Mouse (Mus musculus) forebrain, embryonic 16.5 days (tissue): Measurements from ENCODE around the gene Defb26. TPM values are rescaled to one million over a fixed set of nuclear protein-coding genes. Genes with fewer than 3 reads are reported as not detected.

Experiments
- ATAC-seq: fragments of 200-750 bp; cut with Nextera tagmentation; 2 replicates; pipeline ENCODE4 v1.8.0; 2017; ENCODE audit warnings: mild to moderate bottlenecking, moderate library complexity
- H3K27ac ChIP-seq: fragments of 300-500 bp; sonication (generic); 2 replicates; pipeline ENCODE4 v1.5.1; 2014; ENCODE audit warnings: low read length, control low read depth
- H3K27me3 ChIP-seq: fragments of 300-500 bp; sonication (generic); replicated peaks from 2 replicates; pipeline ENCODE4 v1.6.1; 2014; ENCODE audit warnings: low read length; ENCODE audit not compliant: control insufficient read depth, insufficient read depth
- H3K36me3 ChIP-seq: fragments of 300-500 bp; sonication (generic); 2 replicates; pipeline ENCODE4 v1.6.1; 2014; ENCODE audit not compliant: control insufficient read depth, insufficient read depth
- H3K4me1 ChIP-seq: fragments of 300-500 bp; sonication (generic); replicated peaks from 2 replicates; pipeline ENCODE4 v1.6.1; 2014; ENCODE audit warnings: low read length; ENCODE audit not compliant: control insufficient read depth, insufficient read depth
- H3K4me2 ChIP-seq: fragments of 300-500 bp; sonication (generic); 2 replicates; pipeline ENCODE4 v1.6.1; 2014; ENCODE audit warnings: mild to moderate bottlenecking, low read length, control low read depth
- H3K4me3 ChIP-seq: fragments of 300-500 bp; sonication (generic); replicated peaks from 2 replicates; pipeline ENCODE4 v1.5.1; 2014; ENCODE audit warnings: mild to moderate bottlenecking, low read length, control low read depth
- H3K9ac ChIP-seq: fragments of 300-500 bp; sonication (generic); replicated peaks from 2 replicates; pipeline ENCODE4 v1.6.1; 2014; ENCODE audit warnings: low read depth, low read length, control low read depth
- H3K9me3 ChIP-seq: fragments of 300-500 bp; sonication (generic); 2 replicates; pipeline ENCODE4 v1.6.1; 2016; ENCODE audit warnings: low read length; ENCODE audit not compliant: control insufficient read depth
- WGBS: fragments of 180-500 bp; shearing (Covaris S2); extraction: QIAGEN DNeasy Blood & Tissue Kit; methylation state at CpG from one replicate; pipeline ENCODE4 v1.1.7; 2014; 5-methylcytosine and 5-hydroxymethylcytosine counted together
- polyA plus RNA-seq: library from polyadenylated mRNA; unstranded; fragments of >200 nt; fragmentation: Nextera tagmentation; extraction: Ambion mirVana; gene quantifications from 2 replicates; pipeline ENCODE4 v1.2.1, GENCODE M21; 2015

Defb26 gene
- polyA plus RNA-seq, 1 experiment from 2014 or later = not detected

- no peak for ATAC-seq
- H3K4me1 ChIP-seq = no peaks in the 10 kb centered on the region
- WGBS = 88% methylated on average over 3 of the region's 3 CpGs
Observed at GRCm38 (mm10) chr2:152480881-152481280, 30.6 kb downstream of the Defb26 start.

GRCm38 (mm10) chr2:152476763-152477162 is 34.7 kb downstream of the Defb26 start, which contains the start of gene Defb20:
Gene Defb20 (plus strand): TSS chr2:152477063.
- ATAC-seq = no peak
- 55% methylated on average over 2 of the region's 2 CpGs for WGBS
- Histone ChIP-seq H3K9me3 (no peaks in the 10 kb centered on the region), H3K36me3 (no peaks in the 10 kb centered on the region), H3K27ac (no peak within 1 kb of the TSS), H3K9ac (no peak within 1 kb of the TSS), H3K4me3 (no peak within 1 kb of the TSS), H3K4me1 (no peaks in the 10 kb centered on the region), H3K4me2 (no peak within 1 kb of the TSS), H3K27me3 (no peaks in the 10 kb centered on the region)

More at GRCm38 (mm10) chr2:152480881-152481280, 30.6 kb downstream of the Defb26 start:
- H3K4me3 ChIP-seq = no peak overlapping the region
- no peaks in the 10 kb centered on the region for H3K36me3 ChIP-seq
- H3K9ac ChIP-seq = no peak overlapping the region
- H3K9me3 ChIP-seq = no peaks in the 10 kb centered on the region
- H3K27me3 ChIP-seq = no peaks in the 10 kb centered on the region
- no peak overlapping the region for H3K27ac ChIP-seq
- H3K4me2 ChIP-seq = no peak overlapping the region

- H3K4me2 ChIP-seq = no peak overlapping the region
- H3K4me3 ChIP-seq = no peak overlapping the region
- H3K36me3 ChIP-seq = no peaks in the 10 kb centered on the region
- no peaks in the 10 kb centered on the region for H3K9me3 ChIP-seq
- no peak for ATAC-seq
- WGBS = 32% methylated on average over 3 of the region's 3 CpGs
- no peak overlapping the region for H3K27ac ChIP-seq
- H3K4me1 ChIP-seq = no peaks in the 10 kb centered on the region
- no peaks in the 10 kb centered on the region for H3K27me3 ChIP-seq
- no peak overlapping the region for H3K9ac ChIP-seq
Observed at GRCm38 (mm10) chr2:152472434-152472833, 39.1 kb downstream of the Defb26 start.

GRCm38 (mm10) chr2:152470973-152471372 is 40.5 kb downstream of the Defb26 start:
- 35% methylated on average over 7 of the region's 7 CpGs for WGBS
- Histone ChIP-seq H3K36me3 (no peaks in the 10 kb centered on the region), H3K27ac (no peak overlapping the region), H3K4me2 (no peak overlapping the region), H3K4me1 (no peaks in the 10 kb centered on the region), H3K9me3 (no peaks in the 10 kb centered on the region), H3K4me3 (no peak overlapping the region), H3K27me3 (no peaks in the 10 kb centered on the region), H3K9ac (no peak overlapping the region)
- ATAC-seq = no peak

- ATAC-seq = no peak
Observed at GRCm38 (mm10) chr2:152464570-152465150, 46.8 kb downstream of the Defb26 start, which contains the start of gene Defb23. Gene Defb23 (minus strand): TSS chr2:152464620.

GRCm38 (mm10) chr2:152459241-152459640 is 52.3 kb downstream of the Defb26 start:
- WGBS = 56% methylated on average over 13 of the region's 13 CpGs

More at GRCm38 (mm10) chr2:152464570-152465150, 46.8 kb downstream of the Defb26 start, which contains the start of gene Defb23:
- H3K36me3 ChIP-seq = no peaks in the 10 kb centered on the region
- no peaks in the 10 kb centered on the region for H3K4me1 ChIP-seq
- no peak within 1 kb of the TSS for H3K4me3 ChIP-seq
- H3K27ac ChIP-seq = no peak within 1 kb of the TSS
- H3K4me2 ChIP-seq = no peak within 1 kb of the TSS
- H3K9ac ChIP-seq = no peak within 1 kb of the TSS
- 86% methylated on average over 3 of the region's 3 CpGs for WGBS
- no peaks in the 10 kb centered on the region for H3K27me3 ChIP-seq
- H3K9me3 ChIP-seq = no peaks in the 10 kb centered on the region

More at GRCm38 (mm10) chr2:152459241-152459640, 52.3 kb downstream of the Defb26 start:
- H3K9ac ChIP-seq = no peak overlapping the region
- no peak for ATAC-seq
- no peaks in the 10 kb centered on the region for H3K9me3 ChIP-seq
- H3K27me3 ChIP-seq = no peaks in the 10 kb centered on the region; the same call in 1 of the 2 replicates
- no peak overlapping the region for H3K4me2 ChIP-seq
- H3K36me3 ChIP-seq = no peaks in the 10 kb centered on the region
- 0 out of 2 replicates have a peak, but pooled peaks cover 3% of the 10 kb centered on the region for H3K4me1 ChIP-seq
- H3K27ac ChIP-seq = no peak overlapping the region
- H3K4me3 ChIP-seq = no peak overlapping the region

Other genes starting within 250 kb of the Defb26 start
- 36.0 and 37.7 TPM in 2 replicates for gene Tbc1d20, start 217.9 kb downstream of the Defb26 start, polyA plus RNA-seq
- gene Rbck1, start 179.0 kb downstream of the Defb26 start, polyA plus RNA-seq = 104 and 111 TPM in 2 replicates
- gene Trib3, start 167.7 kb downstream of the Defb26 start, polyA plus RNA-seq = 0.78 and 1.9 TPM in 2 replicates
- gene Nrsn2, start 135.1 kb downstream of the Defb26 start, polyA plus RNA-seq = 10.5 and 22.6 TPM in 2 replicates
- 15.8 and 16.8 TPM in 2 replicates for gene Sox12, start 113.6 kb downstream of the Defb26 start, polyA plus RNA-seq
- 13.3 and 14.1 TPM in 2 replicates for gene Zcchc3, start 96.7 kb downstream of the Defb26 start, polyA plus RNA-seq
- gene 6820408C15Rik, start 96.1 kb downstream of the Defb26 start, polyA plus RNA-seq = 1.4 and 1.9 TPM in 2 replicates
- gene Defb23, start 47.1 kb downstream of the Defb26 start, polyA plus RNA-seq = not detected in 2 replicates
- gene Defb20, start 34.6 kb downstream of the Defb26 start, polyA plus RNA-seq = not detected in 2 replicates
- gene Defb22, start 21.6 kb downstream of the Defb26 start, polyA plus RNA-seq = not detected in 2 replicates
- not detected in 2 replicates for gene Defb28, start 6.6 kb upstream of the Defb26 start, polyA plus RNA-seq
- not detected in 2 replicates for gene Defb29, start 28.4 kb upstream of the Defb26 start, polyA plus RNA-seq
- gene Gm17416, start 57.6 kb upstream of the Defb26 start, polyA plus RNA-seq = not detected in 2 replicates
- gene Defb21, start 61.1 kb upstream of the Defb26 start, polyA plus RNA-seq = not detected in 2 replicates
- not detected in 2 replicates for gene Defb19, start 68.6 kb upstream of the Defb26 start, polyA plus RNA-seq
- not detected in 2 replicates for gene Defb45, start 87.7 kb upstream of the Defb26 start, polyA plus RNA-seq
- gene Defb36, start 92.6 kb upstream of the Defb26 start, polyA plus RNA-seq = not detected in 2 replicates
- not detected in 2 replicates for gene Defb25, start 111.4 kb upstream of the Defb26 start, polyA plus RNA-seq
- gene Rem1, start 115.3 kb upstream of the Defb26 start, polyA plus RNA-seq = 0.32 and 0.67 TPM in 2 replicates
- gene H13, start 157.8 kb upstream of the Defb26 start, polyA plus RNA-seq = 173 and 174 TPM in 2 replicates
- gene Mcts2, start 175.3 kb upstream of the Defb26 start, polyA plus RNA-seq = 29.3 and 32.8 TPM in 2 replicates
- 22.3 and 26.0 TPM in 2 replicates for gene Id1, start 224.6 kb upstream of the Defb26 start, polyA plus RNA-seq
- 4.7 and 6.0 TPM in 2 replicates for gene Cox4i2, start 242.5 kb upstream of the Defb26 start, polyA plus RNA-seq